15 mouse cellular contexts compared by ENCODE assay signal in genomic region chr10:18437584-18437983, GRCm38 (mm10).
DNase-seq lines count a peak whose midpoint lies in the region; ATAC-seq lines count a peak whose summit lies in the region.
"Had no signal": no experiment of that assay in that cellular context is flagged by ENCODE, and none has a peak within 500 bp of the region (broad histone marks: within the 10 kb centered on the region; RNA-seq: fewer than 3 reads in every experiment).

No protein-coding gene starts in this region.

- 58% methylated on average over 2 of the region's 2 CpGs for WGBS in forebrain, embryonic 14.5 days
- 56% methylated on average over 2 of the region's 2 CpGs for WGBS in forebrain, embryonic 12.5 days
- 48% methylated on average over 2 of the region's 2 CpGs for WGBS in hindbrain, embryonic 15.5 days
- WGBS in hindbrain, embryonic 12.5 days = 46% methylated on average over 2 of the region's 2 CpGs
- WGBS in limb, embryonic 12.5 days = 68% methylated on average over 2 of the region's 2 CpGs
- 86% methylated on average over 2 of the region's 2 CpGs for WGBS in limb, embryonic 10.5 days
- WGBS in stomach, embryonic 15.5 days = 62% methylated on average over 2 of the region's 2 CpGs

- no peaks in the 10 kb centered on the region for H3K9me3 ChIP-seq in forebrain, embryonic 14.5 days (replicated peaks; ENCODE audit: control insufficient read depth, low read length)
- H3K9me3 ChIP-seq in forebrain, embryonic 12.5 days = no peaks in the 10 kb centered on the region
- no peaks in the 10 kb centered on the region for H3K9me3 ChIP-seq in hindbrain, embryonic 15.5 days
- H3K9me3 ChIP-seq in hindbrain, embryonic 12.5 days (replicated peaks) = no peaks in the 10 kb centered on the region
- H3K9me3 ChIP-seq in limb, embryonic 12.5 days = no peaks in the 10 kb centered on the region
- no peaks in the 10 kb centered on the region for H3K9me3 ChIP-seq in limb, embryonic 10.5 days (replicated peaks)
- no peaks in the 10 kb centered on the region for H3K9me3 ChIP-seq in stomach, embryonic 15.5 days
- H3K9me3 ChIP-seq: midbrain, embryonic 15.5 days; neural tube, embryonic 12.5 days had no signal

- no peak overlapping the region for H3K4me3 ChIP-seq in forebrain, embryonic 14.5 days (ENCODE audit: low read depth, low read length)
- no peak overlapping the region for H3K4me3 ChIP-seq in forebrain, embryonic 12.5 days (replicated peaks)
- no peak overlapping the region for H3K4me3 ChIP-seq in hindbrain, embryonic 15.5 days
- no peak overlapping the region for H3K4me3 ChIP-seq in hindbrain, embryonic 12.5 days
- no peak overlapping the region for H3K4me3 ChIP-seq in limb, embryonic 12.5 days (replicated peaks)
- H3K4me3 ChIP-seq in limb, embryonic 10.5 days = no peak overlapping the region
- H3K4me3 ChIP-seq in stomach, embryonic 15.5 days (replicated peaks) = no peak overlapping the region
- H3K4me3 ChIP-seq: midbrain, embryonic 15.5 days; neural tube, embryonic 12.5 days had no signal

- H3K4me2 ChIP-seq in forebrain, embryonic 14.5 days (ENCODE audit: low read length) = no peak overlapping the region
- no peak overlapping the region for H3K4me2 ChIP-seq in forebrain, embryonic 12.5 days
- no peak overlapping the region for H3K4me2 ChIP-seq in hindbrain, embryonic 15.5 days
- H3K4me2 ChIP-seq in hindbrain, embryonic 12.5 days (replicated peaks) = no peak overlapping the region
- H3K4me2 ChIP-seq in limb, embryonic 12.5 days = no peak overlapping the region
- no peak overlapping the region for H3K4me2 ChIP-seq in stomach, embryonic 15.5 days
- H3K4me2 ChIP-seq: midbrain, embryonic 15.5 days; neural tube, embryonic 12.5 days had no signal

- DNase-seq in forebrain, embryonic 14.5 days (ENCODE audit: low spot score) = peak; percentile 29
- DNase-seq in limb, embryonic 10.5 days (ENCODE audit: low spot score) = no peak
- no peak for DNase-seq in thymus, postnatal 25 days
- DNase-seq: adrenal gland, adult 8-10 months; cerebellum, postnatal 14 days; lung, postnatal 36 days; spleen, adult 18-20 months had no signal

- H3K36me3 ChIP-seq in forebrain, embryonic 14.5 days (ENCODE audit: control insufficient read depth, insufficient read depth, low read length) = no peaks in the 10 kb centered on the region
- H3K36me3 ChIP-seq in forebrain, embryonic 12.5 days (replicated peaks) = no peaks in the 10 kb centered on the region
- H3K36me3 ChIP-seq in hindbrain, embryonic 15.5 days = no peaks in the 10 kb centered on the region
- H3K36me3 ChIP-seq in hindbrain, embryonic 12.5 days = no peaks in the 10 kb centered on the region
- H3K36me3 ChIP-seq in limb, embryonic 12.5 days = no peaks in the 10 kb centered on the region
- H3K36me3 ChIP-seq in limb, embryonic 10.5 days = no peaks in the 10 kb centered on the region
- no peaks in the 10 kb centered on the region for H3K36me3 ChIP-seq in stomach, embryonic 15.5 days
- H3K36me3 ChIP-seq: midbrain, embryonic 15.5 days; neural tube, embryonic 12.5 days had no signal

- peaks cover 6% of the 10 kb centered on the region; the same call in 1 of the 2 replicates for H3K4me1 ChIP-seq in forebrain, embryonic 14.5 days (ENCODE audit: control insufficient read depth, insufficient read depth, low read length)
- peaks cover 16% of the 10 kb centered on the region for H3K4me1 ChIP-seq in forebrain, embryonic 12.5 days
- H3K4me1 ChIP-seq in hindbrain, embryonic 15.5 days (replicated peaks) = peaks cover 28% of the 10 kb centered on the region
- H3K4me1 ChIP-seq in hindbrain, embryonic 12.5 days = peaks cover 14% of the 10 kb centered on the region
- H3K4me1 ChIP-seq in limb, embryonic 12.5 days (replicated peaks) = peaks cover 18% of the 10 kb centered on the region
- H3K4me1 ChIP-seq in limb, embryonic 10.5 days = peaks cover 4% of the 10 kb centered on the region
- 0 out of 2 replicates have a peak, but pooled peaks cover 5% of the 10 kb centered on the region for H3K4me1 ChIP-seq in stomach, embryonic 15.5 days

- no peak overlapping the region for H3K9ac ChIP-seq in forebrain, embryonic 14.5 days (ENCODE audit: low read length)
- H3K9ac ChIP-seq in forebrain, embryonic 12.5 days = no peak overlapping the region
- no peak overlapping the region for H3K9ac ChIP-seq in hindbrain, embryonic 15.5 days
- no peak overlapping the region for H3K9ac ChIP-seq in hindbrain, embryonic 12.5 days
- no peak overlapping the region for H3K9ac ChIP-seq in limb, embryonic 12.5 days (replicated peaks)
- H3K9ac ChIP-seq in stomach, embryonic 15.5 days = no peak overlapping the region
- H3K9ac ChIP-seq: midbrain, embryonic 15.5 days; neural tube, embryonic 12.5 days had no signal

- no peaks in the 10 kb centered on the region for H3K27me3 ChIP-seq in forebrain, embryonic 14.5 days (replicated peaks; ENCODE audit: control insufficient read depth, insufficient read depth, low read length)
- H3K27me3 ChIP-seq in forebrain, embryonic 12.5 days = no peaks in the 10 kb centered on the region
- H3K27me3 ChIP-seq in hindbrain, embryonic 15.5 days = no peaks in the 10 kb centered on the region
- no peaks in the 10 kb centered on the region for H3K27me3 ChIP-seq in hindbrain, embryonic 12.5 days
- no peaks in the 10 kb centered on the region for H3K27me3 ChIP-seq in limb, embryonic 12.5 days
- H3K27me3 ChIP-seq in limb, embryonic 10.5 days (ENCODE audit: low read depth, poor library complexity, severe bottlenecking) = no peaks in the 10 kb centered on the region
- no peaks in the 10 kb centered on the region for H3K27me3 ChIP-seq in stomach, embryonic 15.5 days (replicated peaks)
- H3K27me3 ChIP-seq: midbrain, embryonic 15.5 days; neural tube, embryonic 12.5 days had no signal

- ATAC-seq in forebrain, embryonic 14.5 days = no peak
- no peak for ATAC-seq in forebrain, embryonic 12.5 days (ENCODE audit: low FRiP score)
- ATAC-seq in hindbrain, embryonic 15.5 days (ENCODE audit: low FRiP score, low read depth) = no peak
- no peak for ATAC-seq in hindbrain, embryonic 12.5 days (ENCODE audit: low FRiP score)
- ATAC-seq in limb, embryonic 12.5 days (ENCODE audit: insufficient number of reproducible peaks, insufficient read depth, low FRiP score, low TSS enrichment, low read depth) = no peak
- no peak for ATAC-seq in stomach, embryonic 15.5 days (ENCODE audit: insufficient read depth, low FRiP score, low read depth)
- ATAC-seq: inflammation-experienced regulatory T-cells, adult 6 months; midbrain, embryonic 15.5 days had no signal

- no peak overlapping the region for H3K27ac ChIP-seq in forebrain, embryonic 14.5 days (ENCODE audit: low read depth, low read length)
- no peak overlapping the region for H3K27ac ChIP-seq in forebrain, embryonic 12.5 days
- H3K27ac ChIP-seq in hindbrain, embryonic 15.5 days (replicated peaks) = 0 out of 2 replicates have a peak overlapping the region, but pooled peaks have one; percentile 42
- no peak overlapping the region for H3K27ac ChIP-seq in hindbrain, embryonic 12.5 days
- 0 out of 2 replicates have a peak overlapping the region, but pooled peaks have one; percentile 35 for H3K27ac ChIP-seq in limb, embryonic 12.5 days
- H3K27ac ChIP-seq in limb, embryonic 10.5 days = no peak overlapping the region
- 0 out of 2 replicates have a peak overlapping the region, but pooled peaks have one; percentile 3 for H3K27ac ChIP-seq in stomach, embryonic 15.5 days
- H3K27ac ChIP-seq: midbrain, embryonic 15.5 days; neural tube, embryonic 12.5 days had no signal

Comparison
In these comparisons a context has a peak if more than half of its experiments do, and no peak if none do; other contexts are left out.
1. H3K27ac ChIP-seq: peak in hindbrain, embryonic 15.5 days (single experiment), limb, embryonic 12.5 days (single experiment) and stomach, embryonic 15.5 days (single experiment); none in forebrain, embryonic 14.5 days (single experiment), forebrain, embryonic 12.5 days (single experiment), hindbrain, embryonic 12.5 days (single experiment) and limb, embryonic 10.5 days (single experiment).